Mouse (Mus musculus) macrophage (primary cell): Measurements from ENCODE around the gene Ces2c. TPM values are rescaled to one million over a fixed set of nuclear protein-coding genes. Genes with fewer than 3 reads are reported as not detected.
"Not testable (repeated sequence)": the region's sequence is repeated elsewhere in the genome, so short reads cannot be mapped to it uniquely, and the experiment has no call there.

Source experiments
- H3K27ac ChIP-seq: fragments of 350-480 bp; formaldehyde crosslinking; 2 replicates; pipeline ENCODE4 v1.9.0; 2021
- H3K36me3 ChIP-seq: fragments of 350-480 bp; formaldehyde crosslinking; 2 replicates; pipeline ENCODE4 v1.9.0; 2021; ENCODE audit errors: inconsistent target
- H3K4me3 ChIP-seq: fragments of 350-480 bp; formaldehyde crosslinking; 2 replicates; pipeline ENCODE4 v1.9.0; 2021; ENCODE audit errors: inconsistent target
- H3K79me2 ChIP-seq: fragments of 350-480 bp; formaldehyde crosslinking; 2 replicates; pipeline ENCODE4 v1.9.0; 2021; ENCODE audit errors: inconsistent target
- WGBS: methylation state at CpG from one replicate; pipeline ENCODE4 v1.1.7; 2026; ENCODE audit warnings: inconsistent platforms; ENCODE audit not compliant: missing documents; 5-methylcytosine and 5-hydroxymethylcytosine counted together
- polyA plus RNA-seq: library from polyadenylated mRNA; stranded (reverse); fragments of 250-400 nt; gene quantifications from 3 replicates; pipeline ENCODE4 v1.2.4, GENCODE M21; 2018; ENCODE audit warnings: inconsistent platforms
- total RNA-seq, 78 experiments: library from RNA; depleted of rRNA; stranded (reverse); fragments of 250-400 nt; gene quantifications; 1 replicate in 9 of 78; 2 replicates in 24 of 78; 3 replicates in 43 of 78; 4 replicates in 2 of 78; pipeline ENCODE4 v1.2.4; 2018; ENCODE audit warnings: inconsistent platforms in 56 of 78

Gene Ces2c
- not detected for total RNA-seq (2018; cell fraction: chromatin; rRNA removed)
- total RNA-seq (2018; cell fraction: cytosol; rRNA removed), result not detected
- not detected for total RNA-seq (2018; cell fraction: nucleus; rRNA removed)
- not detected in 3 replicates for polyA plus RNA-seq

DNA sequence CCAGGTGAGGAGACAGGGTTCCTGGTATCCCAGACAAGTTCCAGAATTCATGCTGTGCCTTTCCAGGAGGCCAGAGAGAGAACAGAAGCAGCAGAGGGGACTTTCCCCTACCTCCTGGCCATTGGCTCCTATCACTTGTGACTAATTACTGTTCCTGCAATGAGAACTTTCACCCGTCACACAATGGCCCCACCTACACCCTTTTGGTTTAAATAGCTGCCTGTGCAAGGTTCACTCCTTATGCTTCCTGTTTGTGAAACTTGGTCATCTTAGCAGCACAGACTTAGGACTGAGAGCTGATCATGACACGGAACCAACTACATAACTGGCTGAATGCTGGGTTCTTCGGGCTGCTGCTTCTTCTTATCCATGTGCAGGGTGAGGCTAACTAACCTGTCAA, at the start of gene Ces2c:
Ces2c (plus strand) TSS at position 238 of the 400 bp plus-strand sequence.
- 74% methylated on average over 3 of the region's 3 CpGs for WGBS

GRCm38 (mm10) chr8:104799385-104799784, 47.5 kb upstream of the Ces2c start:
- no peaks in the 10 kb centered on the region for H3K79me2 ChIP-seq
- no peaks in the 10 kb centered on the region for H3K36me3 ChIP-seq
- no peak overlapping the region for H3K27ac ChIP-seq
- 60% methylated on average over 1 of the region's 1 CpGs for WGBS
- no peak overlapping the region for H3K4me3 ChIP-seq

More for the DNA sequence above, at the start of gene Ces2c:
- Histone ChIP-seq H3K4me3 (no peak within 1 kb of the TSS), H3K36me3 (no peaks in the 10 kb centered on the region), H3K27ac (no peak within 1 kb of the TSS), H3K79me2 (no peaks in the 10 kb centered on the region)

DNA sequence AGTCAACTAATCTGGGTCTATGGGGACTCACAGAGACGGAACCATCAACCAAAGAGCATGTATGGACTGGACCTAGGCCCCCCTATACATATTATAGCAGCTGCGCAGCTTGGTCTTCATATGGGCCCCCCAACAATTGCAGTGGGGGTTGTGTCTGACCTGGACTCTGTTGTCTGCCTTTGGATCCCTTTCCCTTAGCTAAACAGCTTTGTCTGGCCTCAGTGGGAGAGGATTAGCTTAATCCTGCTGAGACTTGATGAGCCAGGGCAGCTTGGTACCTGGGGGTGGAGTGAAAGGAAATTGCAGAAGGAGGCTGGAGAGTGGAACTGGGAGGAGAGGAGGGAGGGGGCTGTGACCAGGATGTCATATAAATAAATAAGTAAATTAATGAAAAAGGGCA, 40.7 kb upstream of the Ces2c start:
- H3K36me3 ChIP-seq, result no peaks in the 10 kb centered on the region
- WGBS, result 84% methylated on average over 2 of the region's 2 CpGs
- no peak overlapping the region for H3K4me3 ChIP-seq
- H3K79me2 ChIP-seq, result no peaks in the 10 kb centered on the region
- H3K27ac ChIP-seq, result no peak overlapping the region

DNA sequence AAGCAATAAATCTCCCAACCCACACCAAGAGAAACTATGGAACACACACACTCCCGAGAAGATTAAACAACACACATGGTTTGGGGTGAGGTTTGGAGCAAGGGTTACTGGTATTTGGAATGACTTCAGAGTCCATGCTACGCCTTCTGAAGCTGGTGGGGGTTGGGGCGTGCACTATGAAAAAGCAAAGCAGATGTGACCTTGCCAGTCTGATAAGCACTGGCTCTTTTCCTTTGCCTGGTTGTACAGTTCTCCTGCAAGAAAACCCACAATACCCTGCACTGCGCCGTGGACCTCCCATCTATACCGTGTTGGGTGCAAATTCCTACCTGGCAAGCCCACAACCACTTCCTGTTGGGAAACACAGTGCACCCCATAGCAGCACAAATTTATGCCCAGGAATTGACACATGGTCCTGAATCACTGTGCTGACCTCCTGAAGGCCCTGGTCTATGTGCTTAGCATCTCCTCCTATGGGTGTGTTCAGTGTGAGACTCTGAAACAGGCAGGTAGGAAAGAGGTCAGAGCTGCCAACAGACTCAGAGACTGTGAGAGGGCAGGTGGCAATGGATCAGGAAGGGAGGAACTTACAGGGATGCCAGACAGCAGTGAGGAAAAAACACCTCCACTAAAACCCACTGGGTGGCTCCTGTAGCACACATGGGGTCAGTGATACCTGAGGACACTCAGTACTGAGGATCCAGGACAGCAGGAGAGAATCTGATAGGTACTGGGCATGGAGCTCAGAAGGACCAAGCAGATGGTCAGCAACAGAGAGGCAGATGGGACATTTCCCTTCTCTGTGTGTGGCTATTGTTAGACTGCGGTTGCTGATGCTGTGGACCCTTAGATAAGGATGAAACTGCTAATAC, 38.1 kb upstream of the Ces2c start:
- no peaks in the 10 kb centered on the region for H3K79me2 ChIP-seq
- no peaks in the 10 kb centered on the region for H3K36me3 ChIP-seq
- no peak overlapping the region for H3K4me3 ChIP-seq
- WGBS, result 73% methylated on average over 7 of the region's 7 CpGs
- no peak overlapping the region for H3K27ac ChIP-seq

DNA sequence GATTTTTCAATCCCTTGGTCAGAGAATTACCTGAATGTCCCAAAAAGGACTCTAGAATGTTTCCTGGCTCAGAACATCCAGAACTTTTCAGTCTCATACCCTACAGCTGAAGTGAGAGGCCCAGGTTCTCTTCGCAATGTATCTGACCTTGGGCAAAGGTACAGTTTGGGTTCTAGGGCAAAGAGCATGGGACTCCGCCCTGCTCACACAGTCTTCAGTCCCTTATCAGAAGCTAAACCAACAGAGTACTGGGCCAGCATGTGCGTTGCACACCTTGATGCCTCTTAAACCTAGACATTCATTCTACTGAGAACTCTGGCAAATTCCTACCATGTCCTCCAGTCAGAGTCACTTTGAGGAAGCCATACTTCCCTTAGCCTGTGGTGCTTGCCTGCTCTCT, 37.4 kb upstream of the Ces2c start:
- no peaks in the 10 kb centered on the region for H3K79me2 ChIP-seq
- H3K4me3 ChIP-seq, result no peak overlapping the region
- H3K27ac ChIP-seq, result no peak overlapping the region
- 91% methylated on average over 3 of the region's 3 CpGs for WGBS
- H3K36me3 ChIP-seq, result no peaks in the 10 kb centered on the region

GRCm38 (mm10) chr8:104826912-104827311, 20.0 kb upstream of the Ces2c start:
- Histone ChIP-seq H3K4me3 (no peak overlapping the region), H3K79me2 (no peaks in the 10 kb centered on the region), H3K27ac (no peak overlapping the region), H3K36me3 (no peaks in the 10 kb centered on the region)
- 14% methylated on average over 1 of the region's 1 CpGs for WGBS

DNA sequence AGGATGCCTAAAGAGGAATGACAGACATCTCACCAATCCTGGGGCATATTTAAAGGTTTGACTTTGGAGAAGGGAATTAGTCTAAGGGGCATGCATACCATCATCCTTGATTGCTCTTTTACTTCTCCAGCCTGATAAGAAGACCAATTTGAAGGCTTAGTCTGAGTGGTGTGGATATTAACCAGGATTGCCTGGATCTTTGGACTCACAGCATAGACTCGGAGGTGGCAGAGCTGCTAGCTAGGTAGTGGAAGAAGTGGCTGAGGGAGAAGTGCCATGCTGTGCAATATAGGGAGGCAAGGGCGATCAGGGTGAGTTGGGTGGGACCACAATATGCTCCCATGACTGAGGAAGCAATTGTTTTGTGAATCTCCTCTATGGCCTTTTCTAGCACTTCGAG, 18.6 kb upstream of the Ces2c start:
- no peaks in the 10 kb centered on the region for H3K79me2 ChIP-seq
- H3K36me3 ChIP-seq, result no peaks in the 10 kb centered on the region
- 88% methylated on average over 3 of the region's 3 CpGs for WGBS
- H3K27ac ChIP-seq, result no peak overlapping the region
- no peak overlapping the region for H3K4me3 ChIP-seq

- H3K4me3 ChIP-seq, result no peak within 1 kb of the TSS
- no peaks in the 10 kb centered on the region for H3K36me3 ChIP-seq
- H3K79me2 ChIP-seq, result no peaks in the 10 kb centered on the region
- 38% methylated on average over 5 of the region's 5 CpGs for WGBS
- no peak within 1 kb of the TSS for H3K27ac ChIP-seq
Observed at GRCm38 (mm10) chr8:104831440-104831839, 15.4 kb upstream of the Ces2c start, which contains the start of gene Ces2b. Ces2b (plus strand) TSS chr8:104831572.

- H3K79me2 ChIP-seq, result no peaks in the 10 kb centered on the region
- 84% methylated on average over 3 of the region's 3 CpGs for WGBS
- no peak overlapping the region for H3K4me3 ChIP-seq
- H3K27ac ChIP-seq, result no peak overlapping the region
- no peaks in the 10 kb centered on the region for H3K36me3 ChIP-seq
Observed at GRCm38 (mm10) chr8:104841360-104842078, 5.3 kb upstream of the Ces2c start.

- 38% methylated on average over 4 of the region's 4 CpGs for WGBS
- H3K79me2 ChIP-seq, result no peaks in the 10 kb centered on the region
- H3K4me3 ChIP-seq, result no peak overlapping the region
Observed at GRCm38 (mm10) chr8:104847741-104848462, 1.0 kb downstream of the Ces2c start.

GRCm38 (mm10) chr8:104866844-104867531, 20.1 kb downstream of the Ces2c start:
- not testable (repeated sequence) for H3K27ac ChIP-seq, H3K4me3 ChIP-seq, H3K36me3 ChIP-seq, H3K79me2 ChIP-seq
- no CpG with 5 or more reads among the region's 4 CpGs for WGBS

More at GRCm38 (mm10) chr8:104847741-104848462, 1.0 kb downstream of the Ces2c start:
- Histone ChIP-seq H3K27ac (no peak overlapping the region), H3K36me3 (no peaks in the 10 kb centered on the region)

DNA sequence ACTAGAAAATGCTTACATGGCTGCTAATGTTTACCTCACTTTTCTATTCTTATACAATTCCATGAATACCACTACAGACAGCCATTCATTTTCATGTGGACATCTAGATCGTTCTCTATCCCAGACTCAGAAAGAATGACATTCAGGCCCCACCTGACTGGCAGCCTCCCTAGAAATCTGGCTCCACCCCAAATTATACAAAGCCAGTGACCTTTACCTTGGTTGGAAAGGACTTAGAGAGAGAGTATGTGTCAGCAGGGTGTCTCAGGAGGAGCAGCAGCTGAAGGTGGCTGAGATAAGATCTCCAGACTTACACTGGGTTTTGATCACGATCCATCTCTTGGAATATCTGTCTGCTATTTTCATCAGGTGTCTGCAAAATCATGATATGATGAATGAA, 22.0 kb downstream of the Ces2c start:
- not testable (repeated sequence) for H3K79me2 ChIP-seq, H3K4me3 ChIP-seq, H3K36me3 ChIP-seq, H3K27ac ChIP-seq
- WGBS, result no CpG with 5 or more reads among the region's 2 CpGs

- H3K4me3 ChIP-seq, H3K27ac ChIP-seq, H3K79me2 ChIP-seq, H3K36me3 ChIP-seq: not testable (repeated sequence)
- no CpG with 5 or more reads among the region's 4 CpGs for WGBS
Observed at GRCm38 (mm10) chr8:104886223-104886926, 39.5 kb downstream of the Ces2c start.
